Mouse (Mus musculus) bone marrow macrophage, adult 2 months (primary cell): ENCODE data around the gene Trpc4ap.

ENCODE experiments used
- CTCF ChIP-seq: IDR thresholded peaks from 2 replicates; pipeline ENCODE4 v1.5.1; 2012; ENCODE audit warnings: low read depth, mild to moderate bottlenecking, low read length, moderate library complexity
- POLR2A ChIP-seq: IDR thresholded peaks from 2 replicates; pipeline ENCODE4 v1.6.1; 2012; ENCODE audit warnings: mild to moderate bottlenecking, low read depth, low read length, borderline replicate concordance

- TF ChIP-seq CTCF (no peak), POLR2A (no peak)
These were observed 23.7 kb downstream of the Trpc4ap start for GRCm38 (mm10) chr2:155668461-155668860.
